7 mouse cellular contexts compared by ENCODE assay signal in genomic region chr12:27339171-27339751, GRCm38 (mm10). TPM values are rescaled to one million over a fixed set of nuclear protein-coding genes. Genes with fewer than 3 reads are reported as not detected.
A peak's percentile ranks its signal among the peaks of the same experiment; 100 is the strongest.
DNase-seq lines count a peak whose midpoint lies in the region; ATAC-seq lines count a peak whose summit lies in the region.

No protein-coding gene starts in this region.

- H3K9me3 ChIP-seq in kidney, embryonic 16.5 days (ENCODE audit: low read length): no peaks in the 10 kb centered on the region
- H3K9me3 ChIP-seq in limb, embryonic 13.5 days: no peaks in the 10 kb centered on the region
- H3K9me3 ChIP-seq in midbrain, embryonic 16.5 days (replicated peaks; ENCODE audit: control insufficient read depth, low read length, poor library complexity, severe bottlenecking): no peaks in the 10 kb centered on the region

- H3K4me2 ChIP-seq in kidney, embryonic 16.5 days (replicated peaks; ENCODE audit: low read depth, low read length): peak overlapping the region; percentile 83
- peak overlapping the region; percentile 72 for H3K4me2 ChIP-seq in limb, embryonic 13.5 days (replicated peaks)
- H3K4me2 ChIP-seq in midbrain, embryonic 16.5 days (ENCODE audit: low read length): peak overlapping the region; percentile 83

- no peaks in the 10 kb centered on the region for H3K27me3 ChIP-seq in kidney, embryonic 16.5 days (ENCODE audit: insufficient read depth, low read length)
- H3K27me3 ChIP-seq in limb, embryonic 13.5 days: no peaks in the 10 kb centered on the region
- H3K27me3 ChIP-seq in midbrain, embryonic 16.5 days (ENCODE audit: control insufficient read depth, insufficient read depth, low read depth, low read length): no peaks in the 10 kb centered on the region

- DNase-seq in R1 (ENCODE audit: low read depth, low spot score): peak; percentile 40
- peak; percentile 80 to 83 for DNase-seq in cerebellum, postnatal 14 days
- DNase-seq in frontal cortex, postnatal 25 days (ENCODE audit: low spot score in 2 of 2): peak; percentile 50
- DNase-seq in yolk sac, embryonic 10.5 days (ENCODE audit: low spot score): peak; percentile 23

- H3K27ac ChIP-seq in kidney, embryonic 16.5 days (ENCODE audit: low read length): peak overlapping the region; percentile 71
- peak overlapping the region; percentile 94 for H3K27ac ChIP-seq in limb, embryonic 13.5 days
- H3K27ac ChIP-seq in midbrain, embryonic 16.5 days (ENCODE audit: low read length): peak overlapping the region; percentile 94

- peak overlapping the region; percentile 81 for H3K4me3 ChIP-seq in kidney, embryonic 16.5 days (ENCODE audit: low read length)
- peak overlapping the region; percentile 91 for H3K4me3 ChIP-seq in limb, embryonic 13.5 days
- H3K4me3 ChIP-seq in midbrain, embryonic 16.5 days (ENCODE audit: low read depth, low read length): peak overlapping the region; percentile 65

- peak overlapping the region; percentile 87 for H3K9ac ChIP-seq in kidney, embryonic 16.5 days (replicated peaks; ENCODE audit: low read length)
- peak overlapping the region; percentile 100 for H3K9ac ChIP-seq in limb, embryonic 13.5 days
- peak overlapping the region; percentile 82 for H3K9ac ChIP-seq in midbrain, embryonic 16.5 days (ENCODE audit: low read depth, low read length)

- peaks cover 3% of the 10 kb centered on the region; the same call in 1 of the 2 replicates for H3K36me3 ChIP-seq in kidney, embryonic 16.5 days (ENCODE audit: insufficient read depth, low read length)
- peaks cover 26% of the 10 kb centered on the region for H3K36me3 ChIP-seq in limb, embryonic 13.5 days
- no peaks in the 10 kb centered on the region for H3K36me3 ChIP-seq in midbrain, embryonic 16.5 days (ENCODE audit: control insufficient read depth, insufficient read depth, low read length)

- peaks cover 20% of the 10 kb centered on the region for H3K4me1 ChIP-seq in kidney, embryonic 16.5 days (ENCODE audit: insufficient read depth, low read length)
- H3K4me1 ChIP-seq in limb, embryonic 13.5 days: peaks cover 24% of the 10 kb centered on the region
- H3K4me1 ChIP-seq in midbrain, embryonic 16.5 days (ENCODE audit: control insufficient read depth, insufficient read depth, low read length): peaks cover 22% of the 10 kb centered on the region

- no peak for ATAC-seq in kidney, embryonic 16.5 days (ENCODE audit: low FRiP score, low TSS enrichment)
- ATAC-seq in limb, embryonic 13.5 days (ENCODE audit: low FRiP score, low read depth): no peak
- ATAC-seq in midbrain, embryonic 16.5 days: no peak

- 0% methylated on average over 47 of the region's 47 CpGs for WGBS in kidney, embryonic 16.5 days
- under 1% methylated on average over 46 of the region's 47 CpGs for WGBS in limb, embryonic 13.5 days
- WGBS in midbrain, embryonic 16.5 days: under 1% methylated on average over 45 of the region's 47 CpGs

RNA-seq across cellular contexts. Expression of gene Sox11, which starts 3.1 kb away (rescaled TPM):
- polyA plus RNA-seq in kidney, embryonic 16.5 days (2015; fragmentation: Nextera tagmentation; extraction: Ambion mirVana): 60.2 and 68.5 TPM in 2 replicates
- polyA plus RNA-seq in limb, embryonic 13.5 days (2015; fragmentation: Nextera tagmentation; extraction: Ambion mirVana): 213 and 220 TPM in 2 replicates
- 371 and 465 TPM in 2 replicates for polyA plus RNA-seq in midbrain, embryonic 16.5 days (2015; fragmentation: Nextera tagmentation; extraction: Ambion mirVana)

Comparison
In these comparisons a context has a peak if more than half of its experiments do, and no peak if none do; other contexts are left out.
1. DNase-seq: peak in every context shown above with its lines; median percentile 82 in cerebellum, postnatal 14 days; 50 in frontal cortex, postnatal 25 days; 40 in R1; 23 in yolk sac, embryonic 10.5 days.